Mouse (Mus musculus): ENCODE results near the gene Frmd4b. TPM values are rescaled to one million over a fixed set of nuclear protein-coding genes. Genes with fewer than 3 reads are reported as not detected.
"Not testable (repeated sequence)": the region's sequence is repeated elsewhere in the genome, so short reads cannot be mapped to it uniquely, and the experiment has no call there.

Frmd4b gene
- total RNA-seq, 2 experiments from 2014 or later: 0.33 to 1.2 TPM

DNA sequence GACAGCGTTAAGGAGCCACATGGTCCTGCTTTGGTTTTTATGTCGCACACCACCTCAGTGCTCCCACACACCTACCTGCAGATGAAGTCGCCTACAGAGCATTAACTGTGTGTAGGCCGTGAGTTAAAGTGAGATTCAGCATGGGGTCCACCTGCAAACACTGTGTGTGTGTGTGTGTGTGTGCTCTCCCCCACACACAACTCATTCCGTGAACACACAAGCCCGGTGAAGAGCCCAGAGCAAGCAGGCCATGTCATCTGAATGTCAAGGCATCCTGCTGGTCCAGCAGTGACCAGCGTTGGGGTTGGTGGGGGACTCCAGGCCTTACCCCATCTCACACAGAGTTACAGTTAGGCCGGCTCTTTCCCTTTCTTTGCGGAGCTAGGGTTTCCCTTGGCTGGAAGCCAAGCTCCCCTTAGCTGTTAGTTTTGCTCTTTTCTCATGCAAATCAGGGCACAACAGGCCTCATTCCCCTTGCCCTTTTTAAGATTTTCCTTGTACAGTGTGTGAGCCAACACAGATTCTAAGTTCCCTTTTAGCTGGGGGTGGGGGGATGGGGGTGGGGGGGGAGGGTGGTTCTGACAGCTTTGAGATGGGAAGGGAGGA, 220.9 kb downstream of the Frmd4b start:
- no peak for ATAC-seq (replicated peaks; ENCODE audit: low FRiP score, low TSS enrichment, poor library complexity, severe bottlenecking)

DNA sequence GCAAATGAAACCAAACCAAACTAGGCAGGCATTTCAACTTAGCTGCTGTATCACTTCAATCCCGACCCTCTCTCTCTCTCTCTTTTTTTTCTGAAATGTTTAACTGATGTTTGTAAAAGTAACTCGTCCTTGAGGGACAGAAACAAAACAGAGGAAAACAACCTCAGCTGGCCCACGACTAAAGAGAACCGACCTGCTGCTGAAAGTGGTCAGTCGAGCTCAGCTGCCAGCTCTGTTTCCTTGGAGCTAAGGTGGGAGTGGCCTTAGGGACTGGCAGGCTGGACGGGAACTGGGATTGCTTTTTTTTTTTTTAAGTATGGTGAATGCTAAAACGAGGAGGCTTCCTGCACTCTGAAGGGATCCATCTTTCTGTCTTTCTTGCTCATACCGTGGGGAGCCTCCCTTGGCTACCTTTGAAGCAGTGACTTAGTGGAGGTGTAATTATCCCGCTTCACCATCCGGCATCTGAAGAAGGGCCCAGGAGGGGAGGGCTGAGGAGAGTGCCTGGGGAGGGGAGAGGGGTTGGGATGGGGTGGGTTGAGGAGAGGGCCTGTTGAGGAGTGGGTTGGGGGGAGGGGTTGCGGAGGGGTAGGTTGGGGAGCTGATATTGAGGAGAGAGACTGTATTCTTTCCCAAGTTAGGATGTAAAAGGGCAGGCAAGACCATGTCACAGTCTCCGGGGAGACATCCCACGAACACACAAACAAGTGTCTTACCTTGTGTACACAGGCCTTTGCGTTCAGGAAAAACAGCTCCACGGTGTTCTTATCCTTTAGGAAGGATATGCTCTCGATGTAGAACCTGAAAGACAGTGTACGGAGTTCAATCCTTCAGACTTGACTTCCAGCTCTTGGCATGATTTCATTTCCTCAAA, 221.6 kb downstream of the Frmd4b start:
- ATAC-seq (replicated peaks; ENCODE audit: low FRiP score, low TSS enrichment, poor library complexity, severe bottlenecking): no peak

GRCm38 (mm10) chr6:97394473-97395075, 222.8 kb downstream of the Frmd4b start:
- no peak for ATAC-seq (replicated peaks; ENCODE audit: low FRiP score, low TSS enrichment, poor library complexity, severe bottlenecking)

- no peak for ATAC-seq (replicated peaks; ENCODE audit: low FRiP score, low TSS enrichment, poor library complexity, severe bottlenecking)
These were observed 224.4 kb downstream of the Frmd4b start for GRCm38 (mm10) chr6:97392912-97393311.

- no peak for ATAC-seq (replicated peaks; ENCODE audit: low FRiP score, low TSS enrichment, poor library complexity, severe bottlenecking)
These were observed 230.0 kb downstream of the Frmd4b start for GRCm38 (mm10) chr6:97387388-97387787.

DNA sequence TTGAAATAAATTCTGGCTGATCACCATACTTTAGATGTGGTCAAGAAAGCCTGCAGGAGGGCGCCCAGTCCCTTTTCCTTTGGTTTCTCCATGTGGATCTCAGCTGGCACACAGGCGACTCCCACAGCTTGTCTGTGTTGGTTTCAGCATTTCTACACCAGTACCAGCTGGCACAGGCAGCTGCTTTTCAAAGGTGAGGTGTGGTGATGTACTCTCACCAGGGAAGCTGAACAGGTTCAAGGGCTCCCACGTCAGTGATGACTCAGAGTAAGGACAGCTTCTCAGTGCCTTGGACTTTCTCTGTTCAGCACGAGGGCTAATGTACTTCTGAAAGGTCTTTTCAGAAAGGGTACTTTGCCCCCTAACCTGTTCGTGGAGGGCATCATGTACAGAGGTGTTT, 232.4 kb downstream of the Frmd4b start:
- no peak for ATAC-seq (replicated peaks; ENCODE audit: low FRiP score, low TSS enrichment, poor library complexity, severe bottlenecking)

GRCm38 (mm10) chr6:97381275-97381674, 236.1 kb downstream of the Frmd4b start:
- ATAC-seq (replicated peaks; ENCODE audit: low FRiP score, low TSS enrichment, poor library complexity, severe bottlenecking): no peak

DNA sequence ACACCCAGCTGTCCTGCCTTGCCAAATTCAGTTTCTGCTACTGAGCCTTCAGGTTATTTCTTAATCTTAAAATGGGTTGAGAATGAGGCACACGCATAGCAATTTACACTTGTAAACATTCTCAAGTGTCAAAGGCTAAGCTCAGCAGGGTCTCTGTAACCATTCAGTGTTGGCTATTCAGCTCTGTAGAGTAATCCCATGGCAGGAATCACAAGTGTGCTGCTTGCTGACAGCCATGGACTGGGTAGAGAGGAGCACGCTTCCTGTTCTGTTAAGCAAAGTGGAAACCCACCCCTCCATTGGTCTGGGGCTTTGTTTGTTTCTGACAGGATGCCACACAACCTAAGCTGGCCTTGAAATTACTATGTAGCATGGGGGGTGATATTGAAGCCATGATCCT, 246.4 kb downstream of the Frmd4b start:
- ATAC-seq (replicated peaks; ENCODE audit: low FRiP score, low TSS enrichment, poor library complexity, severe bottlenecking): no peak

DNA sequence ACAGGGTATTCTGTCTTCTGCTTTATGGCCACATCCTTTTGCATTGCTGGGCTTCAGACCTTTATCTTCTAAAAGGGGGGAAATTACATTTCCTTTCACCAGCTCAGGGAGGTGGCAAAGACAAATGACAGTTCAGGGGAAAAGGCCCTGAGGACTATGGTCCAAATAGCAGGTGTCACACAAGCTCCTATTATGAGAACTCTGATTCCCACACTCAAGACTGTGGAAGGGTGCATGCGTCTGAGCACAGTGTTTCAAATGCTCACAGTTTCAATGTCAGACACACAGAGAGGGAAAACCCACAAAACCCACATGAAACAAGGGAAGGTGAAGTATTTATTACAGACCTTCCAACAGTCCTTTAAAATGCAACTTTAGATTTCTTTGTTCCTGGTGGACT, 246.9 kb downstream of the Frmd4b start:
- ATAC-seq (replicated peaks; ENCODE audit: low FRiP score, low TSS enrichment, poor library complexity, severe bottlenecking): no peak

GRCm38 (mm10) chr6:97363846-97364245, 253.5 kb downstream of the Frmd4b start:
- no peak for ATAC-seq (replicated peaks; ENCODE audit: low FRiP score, low TSS enrichment, poor library complexity, severe bottlenecking)

DNA sequence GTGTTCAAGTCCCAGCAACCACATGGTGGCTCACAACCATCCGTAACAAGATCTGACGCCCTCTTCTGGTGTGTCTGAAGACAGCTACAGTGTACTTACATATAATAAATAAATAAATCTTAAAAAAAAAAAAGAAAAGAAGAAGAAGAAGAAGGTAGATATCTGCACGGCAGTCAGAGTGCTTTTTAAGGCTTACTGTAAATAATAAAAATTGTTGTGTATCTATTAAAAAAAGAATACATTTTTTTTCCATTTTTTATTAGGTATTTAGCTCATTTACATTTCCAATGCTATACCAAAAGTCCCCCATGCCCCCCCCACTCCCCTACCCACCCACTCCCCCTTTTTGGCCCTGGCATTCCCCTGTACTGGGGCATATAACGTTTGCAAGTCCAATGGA, 259.7 kb downstream of the Frmd4b start:
- ATAC-seq (replicated peaks; ENCODE audit: low FRiP score, low TSS enrichment, poor library complexity, severe bottlenecking): not testable (repeated sequence)

DNA sequence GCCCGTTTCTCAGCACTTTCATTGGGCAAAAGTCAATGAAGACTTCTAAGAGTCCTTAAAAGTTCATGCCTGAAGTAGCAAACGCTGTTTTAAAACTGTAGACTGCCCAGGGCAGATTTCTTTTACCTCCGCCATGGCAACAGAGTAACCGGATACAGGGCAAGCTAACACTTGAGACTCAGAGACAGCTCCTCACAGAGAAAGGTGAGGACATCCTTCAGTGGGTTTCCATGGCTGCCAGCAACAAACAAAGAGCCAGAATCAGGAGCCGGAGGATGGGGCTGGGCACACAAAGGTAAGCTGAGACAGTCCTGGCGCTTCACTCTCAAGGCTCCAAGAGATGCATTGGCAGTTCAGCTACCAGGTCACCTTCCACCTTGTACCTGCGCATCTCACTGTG, 260.7 kb downstream of the Frmd4b start:
- no peak for ATAC-seq (replicated peaks; ENCODE audit: low FRiP score, low TSS enrichment, poor library complexity, severe bottlenecking)

- no peak for ATAC-seq (replicated peaks; ENCODE audit: low FRiP score, low TSS enrichment, poor library complexity, severe bottlenecking)
These were observed 262.2 kb downstream of the Frmd4b start for GRCm38 (mm10) chr6:97355141-97355540.

DNA sequence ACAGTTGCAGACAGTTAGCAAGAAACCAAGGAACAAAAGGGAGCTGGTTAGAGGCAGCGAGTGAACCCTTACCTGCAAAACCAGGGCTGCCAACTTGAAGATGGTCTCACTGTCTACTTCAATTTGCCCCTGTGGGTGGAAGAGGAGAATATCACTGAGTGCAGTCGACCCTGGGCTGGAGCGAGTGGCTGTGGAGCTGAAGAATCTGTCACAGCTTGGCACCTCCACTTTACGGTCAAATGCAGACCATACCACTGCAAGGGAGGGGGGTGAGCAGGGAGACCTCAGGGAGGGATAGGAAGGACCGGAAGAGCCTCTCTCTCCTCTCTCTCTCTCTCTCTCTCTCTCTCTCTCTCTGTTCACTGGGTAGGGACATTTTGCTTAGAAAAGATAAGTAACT, 263.4 kb downstream of the Frmd4b start:
- ATAC-seq (replicated peaks; ENCODE audit: low FRiP score, low TSS enrichment, poor library complexity, severe bottlenecking): no peak

GRCm38 (mm10) chr6:97353371-97353770, 264.0 kb downstream of the Frmd4b start:
- no peak for ATAC-seq (replicated peaks; ENCODE audit: low FRiP score, low TSS enrichment, poor library complexity, severe bottlenecking)

DNA sequence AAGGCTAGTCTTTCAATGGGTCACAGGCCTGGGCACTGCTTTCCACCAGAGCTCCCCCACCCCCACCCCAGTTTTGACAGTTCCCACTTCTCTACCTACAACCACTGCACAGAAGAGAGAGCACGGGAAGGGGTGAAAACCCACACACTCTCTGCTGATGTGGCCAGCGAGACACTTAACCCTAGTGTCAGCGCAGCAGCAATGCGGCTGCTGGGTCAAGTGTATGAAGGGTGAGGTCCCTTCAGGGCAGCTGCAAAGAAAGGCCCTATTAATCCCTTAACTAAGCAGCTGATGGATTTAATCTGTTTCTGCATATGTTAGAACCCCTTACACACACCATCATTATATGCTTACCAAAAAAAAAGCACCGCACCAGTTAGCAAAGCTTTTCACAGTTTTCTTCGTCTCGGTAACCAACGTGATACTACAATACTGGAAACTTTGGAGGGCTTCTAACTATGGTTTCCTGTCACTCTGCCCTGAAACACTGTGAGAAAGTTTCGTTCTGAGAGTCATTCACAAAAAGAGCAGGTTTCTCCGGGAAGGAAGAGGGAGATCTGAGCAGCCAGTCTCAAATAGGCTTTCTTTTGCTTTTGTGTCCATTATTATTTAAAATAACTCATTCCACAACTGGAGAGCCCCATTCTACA, 264.7 kb downstream of the Frmd4b start:
- no peak for ATAC-seq (replicated peaks; ENCODE audit: low FRiP score, low TSS enrichment, poor library complexity, severe bottlenecking)

- ATAC-seq (replicated peaks; ENCODE audit: low FRiP score, low TSS enrichment, poor library complexity, severe bottlenecking): no peak
These were observed 267.8 kb downstream of the Frmd4b start for GRCm38 (mm10) chr6:97349355-97350138.

DNA sequence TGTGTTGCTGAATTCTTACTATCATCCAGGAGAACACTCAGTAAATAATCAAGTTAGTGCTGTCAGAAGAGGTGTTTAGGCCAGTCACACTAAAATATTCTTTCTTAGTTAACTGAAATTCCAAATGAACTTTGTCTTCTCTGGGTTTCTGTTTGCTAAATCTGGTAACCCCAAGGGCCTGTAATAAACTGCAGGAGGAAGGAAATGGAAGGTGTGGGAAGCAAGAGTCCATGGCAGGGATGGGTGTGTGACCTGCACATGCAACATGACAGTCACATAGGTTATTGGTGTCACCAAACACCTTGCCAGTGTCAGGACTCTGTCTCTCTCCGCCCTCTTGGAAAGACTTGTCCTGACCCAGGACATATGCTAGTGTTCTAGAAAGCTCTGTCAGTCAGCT, 270.4 kb downstream of the Frmd4b start:
- ATAC-seq (replicated peaks; ENCODE audit: low FRiP score, low TSS enrichment, poor library complexity, severe bottlenecking): no peak

GRCm38 (mm10) chr6:97346527-97346926, 270.8 kb downstream of the Frmd4b start:
- no peak for ATAC-seq (replicated peaks; ENCODE audit: low FRiP score, low TSS enrichment, poor library complexity, severe bottlenecking)
